Mouse (Mus musculus) liver, adult 2 months (tissue): Measurements from ENCODE around the gene Syngr2.

Source experiments
- CTCF ChIP-seq: fragments of 200-500 bp; IDR thresholded peaks from 2 replicates; pipeline ENCODE4 v1.5.1; 2011; ENCODE audit warnings: low read depth, low read length, control low read depth
- POLR2A ChIP-seq: fragments of 200-500 bp; IDR thresholded peaks from 2 replicates; pipeline ENCODE4 v1.6.1; 2011; ENCODE audit warnings: low read length, control low read depth; ENCODE audit not compliant: insufficient read depth; ENCODE audit errors: extremely low read depth

DNA sequence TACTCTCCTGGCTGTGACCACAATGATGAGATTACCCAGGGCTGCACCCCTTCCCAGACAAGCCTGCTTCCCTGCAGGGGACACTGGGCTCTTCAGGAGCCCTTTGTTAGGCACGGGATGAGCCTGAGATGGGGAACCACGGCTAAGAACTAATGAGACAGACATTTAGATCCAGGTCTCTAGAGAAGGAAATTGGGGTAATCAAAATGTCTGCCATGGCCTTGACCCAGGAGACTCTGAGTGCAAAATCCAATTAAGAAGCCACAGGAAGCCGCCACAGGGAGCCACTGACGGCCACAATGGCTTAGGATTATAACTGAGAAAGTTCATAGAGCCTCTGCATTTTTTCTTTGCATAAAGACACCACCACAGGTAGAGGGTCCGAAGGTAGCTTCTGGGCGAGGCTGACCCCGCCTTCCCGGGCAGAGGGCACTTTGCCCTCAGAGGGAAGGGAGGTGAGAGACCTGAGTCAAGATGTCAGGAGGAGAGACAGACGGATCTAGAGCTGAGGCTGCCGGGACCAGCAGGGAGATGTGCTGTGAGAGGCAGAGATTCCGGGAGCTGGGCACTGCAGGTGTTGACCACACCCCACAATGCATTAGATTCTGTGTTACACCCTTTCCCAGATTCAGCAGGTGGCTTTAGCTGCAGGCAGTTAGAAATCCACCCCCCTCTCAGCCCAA is 53.8 kb downstream of the Syngr2 start:
- no peak for TF ChIP-seq POLR2A
- no peak for TF ChIP-seq CTCF
